Mouse (Mus musculus): Measurements from ENCODE around the gene Slfn5. TPM values are rescaled to one million over a fixed set of nuclear protein-coding genes. Genes with fewer than 3 reads are reported as not detected.
"Not testable (repeated sequence)": the region's sequence is repeated elsewhere in the genome, so short reads cannot be mapped to it uniquely, and the experiment has no call there.

The Slfn5 gene
- polyA plus RNA-seq, 1 experiment from 2014 or later = 1.9 TPM

DNA sequence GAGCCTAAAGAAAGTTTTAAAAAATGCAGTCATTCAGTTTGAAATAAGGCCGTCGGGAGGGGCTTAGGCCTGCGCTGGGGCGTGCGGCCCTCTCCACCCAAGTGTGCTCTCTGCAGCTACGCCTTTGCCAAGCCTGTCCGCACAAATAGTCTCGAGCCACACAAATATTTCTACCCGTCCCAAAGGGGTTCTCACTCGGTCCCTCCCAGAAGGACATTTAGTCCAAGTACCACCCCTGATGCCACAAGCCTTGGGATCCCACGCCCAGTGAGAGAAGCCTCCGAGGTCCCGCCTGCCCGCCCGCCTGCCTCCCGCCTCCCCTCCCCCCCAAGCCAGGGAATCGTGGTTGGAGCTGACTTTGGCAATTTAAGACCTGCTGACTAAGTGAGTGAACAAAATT lies 32.0 kb downstream of the Slfn5 start:
- Histone ChIP-seq H3K27me3 (replicated peaks) (no peaks in the 10 kb centered on the region), H3K36me3 (peaks cover 11% of the 10 kb centered on the region), H3K9ac (no peak overlapping the region), H3K4me2 (replicated peaks) (no peak overlapping the region), H3K27ac (no peak overlapping the region), H3K9me3 (no peaks in the 10 kb centered on the region), H3K4me3 (replicated peaks) (no peak overlapping the region), H3K4me1 (replicated peaks) (no peaks in the 10 kb centered on the region)
- ATAC-seq = no peak
- WGBS = 88% methylated on average over 17 of the region's 17 CpGs

DNA sequence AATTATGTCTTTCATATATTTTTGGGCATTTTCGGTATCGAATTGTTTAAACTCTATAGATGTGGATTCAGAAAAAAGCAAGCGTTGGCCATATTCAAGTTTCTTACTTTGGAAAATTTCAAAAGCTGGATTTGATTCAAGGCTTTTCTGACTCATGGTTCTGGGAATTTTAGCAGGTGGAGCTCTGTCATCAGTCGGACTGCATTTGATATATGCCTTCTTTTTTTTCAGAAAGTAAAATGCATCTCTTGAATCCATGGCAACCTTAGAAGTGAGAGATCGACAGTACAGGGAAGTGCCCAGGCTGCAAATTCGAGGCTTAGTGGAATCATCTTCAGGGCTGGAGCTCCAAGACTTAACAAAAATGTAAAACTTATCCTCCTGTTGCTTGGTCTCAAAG lies 36.5 kb downstream of the Slfn5 start:
- H3K9me3 ChIP-seq = no peaks in the 10 kb centered on the region
- H3K9ac ChIP-seq = no peak overlapping the region
- ATAC-seq = no peak
- H3K4me2 ChIP-seq (replicated peaks) = no peak overlapping the region
- H3K27ac ChIP-seq = no peak overlapping the region
- peaks cover 10% of the 10 kb centered on the region; the same call in 1 of the 2 replicates for H3K4me1 ChIP-seq (replicated peaks)
- H3K36me3 ChIP-seq = peaks cover 8% of the 10 kb centered on the region; the same call in 1 of the 2 replicates
- no peak overlapping the region for H3K4me3 ChIP-seq (replicated peaks)
- 87% methylated on average over 6 of the region's 6 CpGs for WGBS
- H3K27me3 ChIP-seq (replicated peaks) = no peaks in the 10 kb centered on the region

DNA sequence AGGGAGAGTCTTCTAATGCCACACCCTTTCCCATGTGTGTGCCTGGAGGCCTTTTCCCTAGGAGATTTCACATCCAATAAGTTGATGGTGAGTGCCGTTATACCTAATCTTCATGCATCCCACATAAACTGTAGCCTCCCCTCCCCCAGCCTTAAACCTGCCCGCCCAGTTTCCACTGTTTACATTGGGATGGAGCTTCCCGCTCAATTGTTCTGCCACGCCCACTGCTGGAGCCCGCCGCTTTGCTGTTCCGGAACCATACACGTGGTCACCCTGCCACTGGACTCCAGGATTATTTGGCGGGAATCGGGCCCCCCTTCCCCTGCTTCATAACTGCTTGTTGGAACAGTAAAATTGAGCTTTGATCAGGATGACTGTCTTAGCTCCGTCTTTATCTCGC lies 38.2 kb downstream of the Slfn5 start:
- H3K27me3 ChIP-seq (replicated peaks) = no peaks in the 10 kb centered on the region
- H3K27ac ChIP-seq = no peak overlapping the region
- ATAC-seq = peak; percentile 52
- H3K4me3 ChIP-seq (replicated peaks) = 0 out of 2 replicates have a peak overlapping the region, but pooled peaks have one; percentile 15
- no peak overlapping the region for H3K9ac ChIP-seq
- H3K36me3 ChIP-seq = peaks cover 8% of the 10 kb centered on the region; the same call in 1 of the 2 replicates
- H3K4me1 ChIP-seq (replicated peaks) = peaks cover 10% of the 10 kb centered on the region; the same call in 1 of the 2 replicates
- H3K4me2 ChIP-seq (replicated peaks) = peak overlapping the region; percentile 82
- no peaks in the 10 kb centered on the region for H3K9me3 ChIP-seq
- 26% methylated on average over 12 of the region's 12 CpGs for WGBS

DNA sequence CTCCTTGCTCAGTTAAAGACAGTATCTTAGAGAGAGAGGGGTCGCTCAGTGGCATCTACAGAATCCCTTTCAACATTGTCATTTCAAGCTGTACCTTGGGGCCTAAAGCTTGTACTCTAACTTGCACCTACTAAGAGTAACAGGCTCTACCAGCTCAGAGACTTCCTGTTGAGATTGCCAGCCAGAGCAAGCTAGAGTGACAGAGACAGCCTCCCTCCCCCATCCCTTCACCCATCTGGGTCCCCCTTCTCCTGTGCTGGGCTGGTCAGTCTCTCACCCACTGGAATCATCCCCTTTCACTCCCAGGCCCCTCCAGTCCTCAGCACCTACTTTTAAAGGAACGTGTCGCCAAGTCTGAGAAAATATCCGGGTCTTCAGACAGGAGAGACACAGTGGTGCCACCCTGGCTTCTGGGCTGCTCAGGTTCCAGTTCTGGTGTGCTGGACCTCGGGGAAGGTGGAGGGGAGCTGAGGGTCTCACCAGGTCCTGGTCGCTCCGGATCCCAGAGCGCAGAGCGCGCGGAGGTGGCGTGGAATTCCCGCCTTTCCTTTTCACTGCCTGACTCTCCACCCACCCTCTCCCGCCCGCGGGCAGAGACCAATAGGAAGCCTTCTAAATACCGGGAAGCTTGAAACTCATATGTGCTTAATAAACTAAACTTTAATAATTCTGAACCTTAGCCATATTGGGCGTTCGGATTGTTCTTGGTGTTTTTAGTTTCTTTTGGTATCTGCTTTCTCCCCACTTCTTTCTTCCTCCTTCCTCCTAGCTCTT lies 39.6 kb downstream of the Slfn5 start:
- not testable (repeated sequence) for H3K9me3 ChIP-seq; H3K4me1 ChIP-seq (replicated peaks); H3K36me3 ChIP-seq; H3K27me3 ChIP-seq (replicated peaks)
- H3K27ac ChIP-seq = peak overlapping the region; percentile 66
- WGBS = 19% methylated on average over 19 of the region's 19 CpGs
- peak overlapping the region; percentile 47 for H3K4me3 ChIP-seq (replicated peaks)
- H3K9ac ChIP-seq = peak overlapping the region; percentile 56
- peak overlapping the region; percentile 82 for H3K4me2 ChIP-seq (replicated peaks)
- ATAC-seq = peak; percentile 90

DNA sequence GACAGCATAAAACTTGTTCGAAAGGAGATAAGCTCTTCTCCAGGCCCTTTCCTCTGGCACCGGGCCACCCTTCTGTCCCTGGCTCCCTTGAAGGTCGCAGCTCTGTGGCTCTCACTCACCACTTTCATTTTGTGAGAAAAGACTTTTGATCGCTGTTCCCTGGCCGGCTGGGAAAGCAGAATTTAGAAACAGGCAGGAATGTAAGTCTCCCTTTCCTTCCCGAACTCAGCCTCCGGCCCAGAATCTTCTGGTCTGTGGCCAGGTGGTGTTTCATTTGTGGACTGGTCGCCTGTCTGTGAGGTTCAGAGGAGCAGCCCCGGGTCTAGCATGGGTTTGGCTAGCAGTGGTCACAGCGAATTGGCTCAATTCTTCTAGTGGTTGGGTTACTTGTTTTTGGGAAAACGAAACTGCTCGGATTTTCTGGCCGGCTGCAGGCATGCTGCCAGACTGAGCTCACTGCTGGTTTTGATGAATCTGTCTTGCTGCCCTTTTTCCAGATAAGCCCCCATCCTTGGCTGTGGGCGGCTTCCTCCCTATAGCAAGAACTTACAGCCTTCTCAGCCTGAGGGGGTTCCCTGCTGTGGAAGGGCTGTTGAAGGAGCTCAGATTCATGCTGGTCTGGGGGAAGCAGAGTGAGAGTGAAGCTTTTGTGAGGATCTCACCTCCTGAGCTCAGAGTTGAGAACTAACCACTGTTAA lies 40.5 kb downstream of the Slfn5 start, which contains the start of gene Slfn9:
TSS of gene Slfn9 (minus strand) at position 362 of the 698 bp plus-strand sequence.
- Histone ChIP-seq H3K27ac (peak within 1 kb of the TSS; percentile 66), H3K36me3 (no peaks in the 10 kb centered on the region), H3K27me3 (replicated peaks) (no peaks in the 10 kb centered on the region), H3K4me2 (replicated peaks) (peak within 1 kb of the TSS; percentile 82), H3K4me3 (replicated peaks) (peak within 1 kb of the TSS; percentile 47), H3K9ac (peak within 1 kb of the TSS; percentile 56), H3K9me3 (no peaks in the 10 kb centered on the region), H3K4me1 (replicated peaks) (peaks cover 10% of the 10 kb centered on the region; the same call in 1 of the 2 replicates)
- ATAC-seq = peak; percentile 55; the same call in 1 of the 2 replicates
- 11% methylated on average over 14 of the region's 14 CpGs for WGBS

DNA sequence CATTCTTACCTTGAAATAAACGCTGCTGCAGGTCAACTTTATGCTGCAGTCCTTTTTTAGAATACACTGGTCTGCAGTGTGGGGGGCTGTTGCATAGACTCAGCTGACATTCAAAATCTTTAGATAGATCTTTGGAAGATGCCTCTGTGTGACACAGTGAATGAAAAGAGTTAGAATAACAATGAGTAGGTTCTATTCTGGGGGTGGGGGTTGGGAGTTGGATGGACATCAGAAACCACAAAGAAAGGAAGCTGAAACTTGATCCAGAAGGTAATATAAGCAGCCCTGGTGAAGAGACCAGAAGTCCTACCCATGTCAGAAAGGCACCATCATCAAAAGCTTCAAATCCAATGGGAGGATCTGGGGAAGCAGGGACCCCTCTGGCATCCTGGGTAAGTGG lies 62.2 kb downstream of the Slfn5 start:
- ATAC-seq = no peak
- Histone ChIP-seq H3K4me2 (replicated peaks) (no peak overlapping the region), H3K4me3 (replicated peaks) (no peak overlapping the region), H3K27me3 (replicated peaks) (no peaks in the 10 kb centered on the region), H3K36me3 (no peaks in the 10 kb centered on the region), H3K27ac (no peak overlapping the region), H3K9ac (no peak overlapping the region), H3K4me1 (replicated peaks) (no peaks in the 10 kb centered on the region), H3K9me3 (no peaks in the 10 kb centered on the region)
- WGBS = 81% methylated on average over 1 of the region's 1 CpGs

Other genes starting within 250 kb of the Slfn5 start
- gene Cct6b, start 187.0 kb upstream of the Slfn5 start, polyA plus RNA-seq (2015; fragmentation: Nextera tagmentation; extraction: Ambion mirVana) = 0.18 and 0.28 TPM in 2 replicates
- gene Zfp830, start 187.0 kb upstream of the Slfn5 start, polyA plus RNA-seq (2015; fragmentation: Nextera tagmentation; extraction: Ambion mirVana) = 32.9 and 34.5 TPM in 2 replicates
- gene Lig3, start 170.2 kb upstream of the Slfn5 start, polyA plus RNA-seq (2015; fragmentation: Nextera tagmentation; extraction: Ambion mirVana) = 20.4 and 22.5 TPM in 2 replicates
- 12.5 and 13.8 TPM in 2 replicates for gene Rffl, start 80.1 kb upstream of the Slfn5 start, polyA plus RNA-seq (2015; fragmentation: Nextera tagmentation; extraction: Ambion mirVana)
- gene Rad51d, start 60.7 kb upstream of the Slfn5 start, polyA plus RNA-seq (2015; fragmentation: Nextera tagmentation; extraction: Ambion mirVana) = 12.7 and 16.0 TPM in 2 replicates
- 0.15 and 0.23 TPM in 2 replicates for gene Fndc8, start 59.2 kb upstream of the Slfn5 start, polyA plus RNA-seq (2015; fragmentation: Nextera tagmentation; extraction: Ambion mirVana)
- gene Nle1, start 42.9 kb upstream of the Slfn5 start, polyA plus RNA-seq (2015; fragmentation: Nextera tagmentation; extraction: Ambion mirVana) = 29.9 and 31.7 TPM in 2 replicates
- gene Unc45b, start 40.8 kb upstream of the Slfn5 start, polyA plus RNA-seq (2015; fragmentation: Nextera tagmentation; extraction: Ambion mirVana) = 1.8 and 2.1 TPM in 2 replicates
- 19.6 and 20.0 TPM in 2 replicates for gene Slfn9, start 40.5 kb downstream of the Slfn5 start, polyA plus RNA-seq (2015; fragmentation: Nextera tagmentation; extraction: Ambion mirVana)
- 0.45 and 0.54 TPM in 2 replicates for gene Slfn8, start 69.5 kb downstream of the Slfn5 start, polyA plus RNA-seq (2015; fragmentation: Nextera tagmentation; extraction: Ambion mirVana)
- 4.7 and 7.1 TPM in 2 replicates for gene Slfn2, start 113.8 kb downstream of the Slfn5 start, polyA plus RNA-seq (2015; fragmentation: Nextera tagmentation; extraction: Ambion mirVana)
- 0.49 and 0.66 TPM in 2 replicates for gene Slfn1, start 165.5 kb downstream of the Slfn5 start, polyA plus RNA-seq (2015; fragmentation: Nextera tagmentation; extraction: Ambion mirVana)
- 0.06 and 0.15 TPM in 2 replicates for gene Slfn4, start 223.8 kb downstream of the Slfn5 start, polyA plus RNA-seq (2015; fragmentation: Nextera tagmentation; extraction: Ambion mirVana)
- gene Slfn3, start 240.0 kb downstream of the Slfn5 start, polyA plus RNA-seq (2015; fragmentation: Nextera tagmentation; extraction: Ambion mirVana) = 0.62 and 0.80 TPM in 2 replicates

Data from intestine, embryonic 15.5 days (tissue).